Mouse (Mus musculus) heart, embryonic 15.5 days (tissue): Measurements from ENCODE around the gene Tspan4. TPM values are rescaled to one million over a fixed set of nuclear protein-coding genes. Genes with fewer than 3 reads are reported as not detected.
"Not testable (repeated sequence)": the region's sequence is repeated elsewhere in the genome, so short reads cannot be mapped to it uniquely, and the experiment has no call there.

Experiments
- ATAC-seq: fragments of 200-750 bp; cut with Nextera tagmentation; replicated peaks from 2 replicates; pipeline ENCODE4 v1.8.0; 2017; ENCODE audit warnings: low read depth, moderate TSS enrichment; ENCODE audit not compliant: insufficient number of reproducible peaks, insufficient read depth, low FRiP score
- H3K27ac ChIP-seq: fragments of 300-500 bp; sonication (generic); 2 replicates; pipeline ENCODE4 v1.5.1; 2015; ENCODE audit warnings: mild to moderate bottlenecking, inconsistent platforms
- H3K27me3 ChIP-seq: fragments of 300-500 bp; sonication (generic); 2 replicates; pipeline ENCODE4 v1.6.1; 2015; ENCODE audit warnings: inconsistent platforms
- H3K36me3 ChIP-seq: fragments of 300-500 bp; sonication (generic); 2 replicates; pipeline ENCODE4 v1.6.1; 2015; ENCODE audit warnings: mild to moderate bottlenecking, inconsistent platforms
- H3K4me1 ChIP-seq: fragments of 300-500 bp; sonication (generic); replicated peaks from 2 replicates; pipeline ENCODE4 v1.6.1; 2015; ENCODE audit warnings: inconsistent platforms
- H3K4me2 ChIP-seq: fragments of 300-500 bp; sonication (generic); 2 replicates; pipeline ENCODE4 v1.6.1; 2015; ENCODE audit warnings: inconsistent platforms, mild to moderate bottlenecking, moderate library complexity
- H3K4me3 ChIP-seq: fragments of 300-500 bp; sonication (generic); 2 replicates; pipeline ENCODE4 v1.5.1; 2015; ENCODE audit warnings: mild to moderate bottlenecking, inconsistent platforms
- H3K9ac ChIP-seq: fragments of 300-500 bp; sonication (generic); 2 replicates; pipeline ENCODE4 v1.6.1; 2015; ENCODE audit warnings: mild to moderate bottlenecking, inconsistent platforms
- H3K9me3 ChIP-seq: fragments of 300-500 bp; sonication (generic); replicated peaks from 2 replicates; pipeline ENCODE4 v1.6.1; 2016; ENCODE audit warnings: inconsistent platforms
- WGBS: fragments of 180-500 bp; shearing (Covaris S2); methylation state at CpG from one replicate; pipeline ENCODE4 v1.1.7; 2015; ENCODE audit warnings: mixed read lengths; 5-methylcytosine and 5-hydroxymethylcytosine counted together
- polyA plus RNA-seq: library from polyadenylated mRNA; unstranded; fragments of >200 nt; fragmentation: Nextera tagmentation; extraction: Ambion mirVana; gene quantifications from 2 replicates; pipeline ENCODE4 v1.2.1, GENCODE M21; 2015

The Tspan4 gene
- polyA plus RNA-seq, 1 experiment from 2014 or later = 48.9 TPM

- no peak overlapping the region; the same call in 1 of the 2 replicates for H3K4me2 ChIP-seq
- H3K4me3 ChIP-seq = no peak overlapping the region
- no peak overlapping the region for H3K27ac ChIP-seq
- no peak for ATAC-seq
- no peaks in the 10 kb centered on the region for H3K9me3 ChIP-seq
- H3K4me1 ChIP-seq = peaks cover 46% of the 10 kb centered on the region
- no peak overlapping the region for H3K9ac ChIP-seq
- H3K36me3 ChIP-seq = peaks cover 14% of the 10 kb centered on the region
- H3K27me3 ChIP-seq = no peaks in the 10 kb centered on the region
- 94% methylated on average over 9 of the region's 9 CpGs for WGBS
Observed at GRCm38 (mm10) chr7:141441460-141441859, 33.6 kb upstream of the Tspan4 start.

GRCm38 (mm10) chr7:141442199-141442598, 32.8 kb upstream of the Tspan4 start:
- peaks cover 14% of the 10 kb centered on the region for H3K36me3 ChIP-seq
- H3K27me3 ChIP-seq = no peaks in the 10 kb centered on the region
- H3K4me2 ChIP-seq = peak overlapping the region; percentile 92
- ATAC-seq = no peak
- H3K27ac ChIP-seq = no peak overlapping the region
- H3K4me1 ChIP-seq = peaks cover 43% of the 10 kb centered on the region
- WGBS = 93% methylated on average over 13 of the region's 13 CpGs
- no peak overlapping the region for H3K9ac ChIP-seq
- H3K4me3 ChIP-seq = 0 out of 2 replicates have a peak overlapping the region, but pooled peaks have one; percentile 60
- H3K9me3 ChIP-seq = no peaks in the 10 kb centered on the region

- Histone ChIP-seq H3K27me3 (no peaks in the 10 kb centered on the region), H3K27ac (peak overlapping the region; percentile 54), H3K9me3 (no peaks in the 10 kb centered on the region), H3K4me3 (peak overlapping the region; percentile 60), H3K9ac (peak overlapping the region; percentile 65), H3K4me2 (peak overlapping the region; percentile 92), H3K4me1 (peaks cover 41% of the 10 kb centered on the region), H3K36me3 (peaks cover 12% of the 10 kb centered on the region)
- ATAC-seq = no peak
- 17% methylated on average over 12 of the region's 12 CpGs for WGBS
Observed at GRCm38 (mm10) chr7:141443081-141443821, 31.8 kb upstream of the Tspan4 start.

- H3K36me3 ChIP-seq = peaks cover 9% of the 10 kb centered on the region; the same call in 1 of the 2 replicates
- peak; percentile 45; the same call in 1 of the 2 replicates for ATAC-seq
- peaks cover 47% of the 10 kb centered on the region for H3K4me1 ChIP-seq
- H3K4me3 ChIP-seq = peak within 1 kb of the TSS; percentile 60
- WGBS = under 1% methylated on average over 25 of the region's 25 CpGs
- no peaks in the 10 kb centered on the region for H3K27me3 ChIP-seq
- no peaks in the 10 kb centered on the region for H3K9me3 ChIP-seq
- H3K4me2 ChIP-seq = peak within 1 kb of the TSS; percentile 92
- H3K9ac ChIP-seq = peak within 1 kb of the TSS; percentile 65
- H3K27ac ChIP-seq = peak within 1 kb of the TSS; percentile 70
Observed at GRCm38 (mm10) chr7:141443828-141444237, 31.2 kb upstream of the Tspan4 start, which contains the start of gene Pidd1. Pidd1 (minus strand) TSS chr7:141444025.

GRCm38 (mm10) chr7:141446374-141446773, 28.7 kb upstream of the Tspan4 start:
- not testable (repeated sequence) for H3K9me3 ChIP-seq, ATAC-seq, H3K27me3 ChIP-seq, H3K27ac ChIP-seq, H3K4me3 ChIP-seq, H3K9ac ChIP-seq
- 80% methylated on average over 3 of the region's 3 CpGs for WGBS
- Histone ChIP-seq H3K4me1 (peaks cover 37% of the 10 kb centered on the region), H3K36me3 (peaks cover 25% of the 10 kb centered on the region; the same call in 1 of the 2 replicates), H3K4me2 (peak overlapping the region; percentile 65)

GRCm38 (mm10) chr7:141447110-141447991, 27.7 kb upstream of the Tspan4 start, which contains the start of gene Rplp2:
Rplp2 (plus strand) TSS chr7:141447370.
- peak within 1 kb of the TSS; percentile 65 for H3K4me2 ChIP-seq
- peaks cover 35% of the 10 kb centered on the region for H3K36me3 ChIP-seq
- H3K27ac ChIP-seq = peak within 1 kb of the TSS; percentile 82
- no peaks in the 10 kb centered on the region for H3K9me3 ChIP-seq
- ATAC-seq = peak; percentile 88
- under 1% methylated on average over 63 of the region's 63 CpGs for WGBS
- H3K9ac ChIP-seq = peak within 1 kb of the TSS; percentile 90
- H3K4me3 ChIP-seq = peak within 1 kb of the TSS; percentile 78
- peaks cover 33% of the 10 kb centered on the region for H3K4me1 ChIP-seq
- no peaks in the 10 kb centered on the region for H3K27me3 ChIP-seq

- Histone ChIP-seq H3K9me3 (no peaks in the 10 kb centered on the region), H3K27ac (no peak overlapping the region), H3K36me3 (peaks cover 35% of the 10 kb centered on the region), H3K4me3 (no peak overlapping the region), H3K4me1 (peaks cover 27% of the 10 kb centered on the region), H3K9ac (no peak overlapping the region), H3K27me3 (no peaks in the 10 kb centered on the region), H3K4me2 (no peak overlapping the region)
- no peak for ATAC-seq
Observed at GRCm38 (mm10) chr7:141451928-141452327, 23.1 kb upstream of the Tspan4 start.

- ATAC-seq = no peak
- Histone ChIP-seq H3K9me3 (no peaks in the 10 kb centered on the region), H3K4me2 (no peak overlapping the region), H3K4me1 (peaks cover 23% of the 10 kb centered on the region), H3K27me3 (no peaks in the 10 kb centered on the region), H3K9ac (no peak overlapping the region), H3K27ac (no peak overlapping the region), H3K36me3 (peaks cover 35% of the 10 kb centered on the region), H3K4me3 (no peak overlapping the region)
- 75% methylated on average over 2 of the region's 2 CpGs for WGBS
Observed at GRCm38 (mm10) chr7:141453636-141454035, 21.4 kb upstream of the Tspan4 start.

GRCm38 (mm10) chr7:141454967-141455551, 20.0 kb upstream of the Tspan4 start, which contains the start of gene Pnpla2:
Pnpla2 (plus strand) TSS chr7:141455198.
- H3K9me3 ChIP-seq = no peaks in the 10 kb centered on the region
- peak; percentile 84 for ATAC-seq
- peak within 1 kb of the TSS; percentile 77 for H3K9ac ChIP-seq
- peak within 1 kb of the TSS; percentile 91 for H3K4me2 ChIP-seq
- H3K4me3 ChIP-seq = peak within 1 kb of the TSS; percentile 75
- H3K4me1 ChIP-seq = peaks cover 21% of the 10 kb centered on the region
- under 1% methylated on average over 45 of the region's 45 CpGs for WGBS
- no peaks in the 10 kb centered on the region for H3K27me3 ChIP-seq
- peaks cover 32% of the 10 kb centered on the region for H3K36me3 ChIP-seq
- H3K27ac ChIP-seq = peak within 1 kb of the TSS; percentile 94

GRCm38 (mm10) chr7:141455610-141456314, 19.3 kb upstream of the Tspan4 start:
- peak overlapping the region; percentile 75 for H3K4me3 ChIP-seq
- 2% methylated on average over 23 of the region's 23 CpGs for WGBS
- H3K9me3 ChIP-seq = no peaks in the 10 kb centered on the region
- H3K4me2 ChIP-seq = peak overlapping the region; percentile 91
- H3K27ac ChIP-seq = peak overlapping the region; percentile 94
- H3K27me3 ChIP-seq = peaks cover under 1% of the 10 kb centered on the region
- ATAC-seq = peak; percentile 60
- H3K4me1 ChIP-seq = peaks cover 22% of the 10 kb centered on the region
- H3K36me3 ChIP-seq = peaks cover 26% of the 10 kb centered on the region
- peak overlapping the region; percentile 77 for H3K9ac ChIP-seq
